Mouse (Mus musculus) C2C12 (cell line): ENCODE results near the gene Syne3. TPM values are rescaled to one million over a fixed set of nuclear protein-coding genes. Genes with fewer than 3 reads are reported as not detected.

Source experiments
- H3K27me3 ChIP-seq: one replicate; pipeline ENCODE4 v1.6.1; 2011; ENCODE audit not compliant: control insufficient read depth, insufficient read depth, insufficient read length
- H3K36me3 ChIP-seq: one replicate; pipeline ENCODE4 v1.6.1; 2011; ENCODE audit not compliant: control insufficient read depth, insufficient read depth
- H3K4me3 ChIP-seq: one replicate; pipeline ENCODE4 v1.5.1; 2011; ENCODE audit warnings: mild to moderate bottlenecking, control low read depth; ENCODE audit not compliant: poor library complexity, insufficient read depth, severe bottlenecking
- H3K79me2 ChIP-seq: one replicate; pipeline ENCODE4 v1.6.1; 2011; ENCODE audit not compliant: control insufficient read depth, insufficient read depth
- H3K79me3 ChIP-seq: one replicate; pipeline ENCODE4 v1.6.1; 2011; ENCODE audit warnings: low read depth, control low read depth
- H3ac ChIP-seq: one replicate; pipeline ENCODE3; 2011; ENCODE audit warnings: low read depth; ENCODE audit not compliant: control insufficient read depth, insufficient read length
- CEBPB ChIP-seq: IDR thresholded peaks from one replicate; pipeline ENCODE4 v1.6.1; 2011; ENCODE audit warnings: low read depth, mild to moderate bottlenecking, control low read depth, moderate library complexity
- CTCF ChIP-seq: IDR thresholded peaks from one replicate; pipeline ENCODE4 v1.5.1; 2011; ENCODE audit not compliant: control insufficient read depth, insufficient read depth, insufficient read length
- FOSL1 ChIP-seq: IDR thresholded peaks from one replicate; pipeline ENCODE4 v1.8.0; 2011; ENCODE audit warnings: mild to moderate bottlenecking, low read length; ENCODE audit not compliant: poor library complexity, insufficient read depth, severe bottlenecking
- MAX ChIP-seq: IDR thresholded peaks from one replicate; pipeline ENCODE4 v1.6.1; 2011; ENCODE audit warnings: mild to moderate bottlenecking, control low read depth
- MYOD1 ChIP-seq: IDR thresholded peaks from one replicate; pipeline ENCODE4 v1.6.1; 2011; ENCODE audit warnings: low read depth; ENCODE audit not compliant: control insufficient read depth, insufficient read length
- MYOG ChIP-seq: IDR thresholded peaks from one replicate; pipeline ENCODE4 v1.6.1; 2011; ENCODE audit not compliant: control insufficient read depth, insufficient read length; ENCODE audit errors: extremely low read depth
- USF1 ChIP-seq: IDR thresholded peaks from one replicate; pipeline ENCODE4 v1.6.1; 2011; ENCODE audit warnings: low read depth, mild to moderate bottlenecking, control low read depth, moderate library complexity
- polyA plus RNA-seq: library from polyadenylated mRNA; unstranded; fragments of >200 nt; fragmentation: generic; extraction: Trizol; gene quantifications from one replicate; pipeline ENCODE4 v1.2.1, GENCODE M21; 2012; ENCODE audit warnings: missing spikeins

The Syne3 gene
- polyA plus RNA-seq, 1 experiment, result 24.8 TPM

DNA sequence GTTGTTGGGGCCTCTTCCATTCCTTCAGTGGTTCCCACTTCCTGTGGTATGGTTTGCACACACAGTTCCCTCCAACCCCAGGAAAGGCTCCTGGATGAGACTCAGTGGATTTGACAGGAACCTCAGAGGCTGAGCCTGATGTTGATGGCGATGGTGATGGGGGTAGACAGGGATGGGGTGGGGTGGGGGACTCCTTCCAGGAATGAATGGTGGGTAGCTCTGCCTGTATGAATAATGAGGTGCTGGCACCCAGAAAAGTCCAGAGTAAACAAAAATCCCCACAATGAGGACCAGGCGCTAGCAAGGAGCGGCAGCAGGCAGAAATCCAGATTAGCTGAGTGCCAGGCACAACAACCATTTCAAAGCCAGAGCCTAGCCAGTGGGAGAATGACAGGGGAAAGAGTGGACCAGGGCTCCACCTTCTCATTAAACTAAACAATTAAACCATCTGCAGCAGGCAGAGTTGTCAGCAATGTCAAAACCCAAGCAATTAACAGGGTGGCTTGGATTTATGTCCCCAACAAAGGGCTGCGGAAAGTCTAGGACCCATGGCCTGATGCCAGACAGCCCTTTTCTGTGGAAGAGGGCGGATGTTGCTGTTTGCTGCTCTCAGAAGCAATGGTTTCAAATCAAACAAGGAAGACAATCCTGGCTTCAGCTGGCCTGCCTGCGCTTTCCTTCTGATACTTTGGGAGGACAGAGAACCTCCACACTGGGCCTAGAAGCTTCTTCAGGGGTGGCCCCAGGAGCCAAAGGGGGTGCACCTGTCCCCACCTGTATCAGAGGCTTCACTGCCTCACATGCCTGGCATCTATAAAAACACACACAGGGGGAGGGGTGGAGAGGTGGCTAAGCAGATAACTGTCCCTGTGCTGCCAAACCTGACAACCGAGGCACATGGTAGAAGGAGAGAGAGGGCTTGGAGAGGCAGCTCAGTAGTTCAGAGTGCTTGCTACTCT lies 44.4 kb downstream of the Syne3 start:
- Histone ChIP-seq H3K27me3 (no peaks in the 10 kb centered on the region), H3ac (no peak overlapping the region), H3K79me3 (no peaks in the 10 kb centered on the region), H3K4me3 (no peak overlapping the region), H3K36me3 (peaks cover 68% of the 10 kb centered on the region), H3K79me2 (no peaks in the 10 kb centered on the region)
- TF ChIP-seq CEBPB (no peak), MYOG (no peak), MAX (no peak), CTCF (no peak)

DNA sequence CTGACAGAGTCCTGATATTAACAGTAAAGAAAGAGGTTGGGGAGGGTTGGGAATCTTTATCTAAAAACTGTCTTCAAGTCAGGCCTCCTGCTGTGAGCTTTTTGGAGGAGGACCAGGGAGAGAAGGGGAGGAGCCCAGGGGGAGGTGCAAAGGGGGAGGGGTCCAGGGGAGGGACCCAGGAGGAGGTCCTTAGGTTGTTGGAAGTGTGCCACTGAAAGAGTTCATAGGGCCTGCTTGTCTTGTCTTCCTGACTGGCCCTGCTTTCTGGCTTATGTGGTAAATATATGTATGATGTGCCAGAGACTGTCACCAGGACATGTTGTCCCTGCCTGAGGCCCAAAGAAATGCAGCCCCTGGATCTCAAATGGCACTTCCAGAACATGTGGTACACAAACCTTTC lies 49.2 kb downstream of the Syne3 start:
- Histone ChIP-seq H3K79me2 (no peaks in the 10 kb centered on the region), H3K36me3 (peaks cover 60% of the 10 kb centered on the region), H3K79me3 (no peaks in the 10 kb centered on the region), H3K27me3 (no peaks in the 10 kb centered on the region), H3K4me3 (no peak overlapping the region), H3ac (no peak overlapping the region)
- TF ChIP-seq USF1, result no peak

DNA sequence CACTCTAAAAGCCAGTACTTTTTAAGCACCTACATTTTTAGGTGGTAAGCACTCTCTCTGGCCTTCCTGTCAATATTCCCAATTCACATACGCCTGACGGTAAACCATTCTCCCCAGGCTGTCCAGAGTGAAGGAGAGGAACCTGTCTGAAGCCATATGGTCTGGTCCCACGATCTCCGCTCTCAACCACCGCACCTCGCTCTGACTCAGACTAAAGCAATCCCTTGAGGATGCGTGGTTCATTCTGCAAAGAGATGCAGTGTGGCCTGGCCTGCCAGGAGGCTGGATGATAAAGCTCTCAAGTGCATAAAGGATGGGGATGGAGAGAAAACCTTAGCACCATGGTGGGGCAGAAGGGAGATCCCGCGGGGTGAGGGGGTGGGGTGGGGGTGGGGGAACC lies 49.6 kb downstream of the Syne3 start:
- no peaks in the 10 kb centered on the region for H3K79me2 ChIP-seq
- no peaks in the 10 kb centered on the region for H3K27me3 ChIP-seq
- TF ChIP-seq CTCF, result no peak
- TF ChIP-seq MAX, result no peak
- no peak for TF ChIP-seq MYOG
- no peak for TF ChIP-seq USF1
- TF ChIP-seq CEBPB, result no peak
- TF ChIP-seq MYOD1, result no peak
- TF ChIP-seq FOSL1, result no peak
- H3K4me3 ChIP-seq, result no peak overlapping the region
- H3ac ChIP-seq, result no peak overlapping the region
- peaks cover 64% of the 10 kb centered on the region for H3K36me3 ChIP-seq
- H3K79me3 ChIP-seq, result no peaks in the 10 kb centered on the region

DNA sequence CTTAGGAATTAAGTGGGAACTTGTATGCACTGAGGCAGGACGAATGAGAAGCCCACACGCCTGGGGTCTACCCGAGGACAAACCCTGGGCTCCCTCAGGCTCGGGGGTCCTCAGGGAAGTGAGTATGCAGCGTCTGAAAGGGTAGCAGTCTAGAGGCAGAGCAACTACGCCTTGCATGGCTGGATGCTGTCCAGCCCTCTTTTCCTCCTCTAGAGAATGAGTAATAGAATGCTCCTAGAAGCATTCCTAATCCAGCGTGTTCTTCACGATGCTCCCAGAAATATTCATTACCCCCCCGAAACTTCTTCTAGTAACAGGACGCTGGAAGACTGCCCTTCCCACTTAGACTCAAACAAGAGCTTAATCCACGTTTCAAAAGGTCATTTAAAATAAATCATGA lies 51.3 kb downstream of the Syne3 start:
- H3K4me3 ChIP-seq, result no peak overlapping the region
- no peaks in the 10 kb centered on the region for H3K27me3 ChIP-seq
- TF ChIP-seq USF1 (no peak), CEBPB (no peak), MYOG (no peak), MAX (no peak), CTCF (no peak), FOSL1 (no peak), MYOD1 (no peak)
- no peaks in the 10 kb centered on the region for H3K79me2 ChIP-seq
- peaks cover 68% of the 10 kb centered on the region for H3K36me3 ChIP-seq
- no peak overlapping the region for H3ac ChIP-seq
- no peaks in the 10 kb centered on the region for H3K79me3 ChIP-seq

DNA sequence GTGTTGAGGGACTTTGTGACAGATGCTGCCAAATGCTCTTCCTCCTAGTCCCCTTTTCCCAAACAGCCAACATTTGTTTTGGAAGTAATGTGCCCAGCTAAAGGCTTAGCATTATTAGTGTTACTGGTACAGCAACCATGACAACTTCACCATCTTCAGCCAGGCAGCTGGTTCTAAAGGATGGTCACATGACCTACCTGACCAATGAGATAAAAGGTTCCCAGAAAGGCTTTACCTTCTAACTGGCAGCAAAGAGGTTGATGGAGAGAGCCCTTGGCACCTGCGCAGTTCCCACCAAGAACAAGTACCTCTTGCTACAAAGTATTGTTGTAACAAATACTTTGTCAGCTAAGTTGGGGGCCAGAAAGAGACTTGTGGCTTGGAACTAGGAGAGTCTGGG lies 52.4 kb downstream of the Syne3 start:
- Histone ChIP-seq H3K79me3 (no peaks in the 10 kb centered on the region), H3K36me3 (peaks cover 72% of the 10 kb centered on the region), H3K27me3 (no peaks in the 10 kb centered on the region), H3K4me3 (no peak overlapping the region), H3K79me2 (no peaks in the 10 kb centered on the region), H3ac (no peak overlapping the region)
- TF ChIP-seq USF1 (peak; percentile 71), CTCF (no peak), FOSL1 (no peak)

DNA sequence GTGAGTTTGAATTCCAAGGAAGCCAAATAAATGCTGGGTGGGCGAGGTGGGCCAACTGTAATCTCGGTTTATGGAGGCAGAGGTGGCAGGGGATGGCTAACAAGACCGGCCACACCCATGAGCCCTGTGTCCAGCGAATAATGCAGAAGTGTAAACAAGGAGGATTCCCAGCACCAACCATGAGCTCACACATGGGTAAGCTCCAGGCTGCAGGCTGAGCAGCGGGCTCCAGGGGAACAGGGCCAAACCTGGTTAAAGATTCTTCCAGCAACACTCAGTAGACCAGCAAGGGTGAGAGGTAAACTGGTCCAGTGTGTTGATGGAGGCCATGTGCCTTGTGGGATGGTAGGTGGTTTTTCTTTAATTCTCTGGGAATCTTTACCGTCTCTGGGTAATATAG lies 53.2 kb downstream of the Syne3 start:
- H3K27me3 ChIP-seq, result no peaks in the 10 kb centered on the region
- TF ChIP-seq CTCF (no peak), MYOD1 (no peak), MAX (no peak), FOSL1 (no peak), MYOG (no peak), CEBPB (no peak), USF1 (no peak)
- H3K4me3 ChIP-seq, result no peak overlapping the region
- H3K79me2 ChIP-seq, result no peaks in the 10 kb centered on the region
- H3K36me3 ChIP-seq, result peaks cover 72% of the 10 kb centered on the region
- H3K79me3 ChIP-seq, result no peaks in the 10 kb centered on the region
- no peak overlapping the region for H3ac ChIP-seq
